Mouse (Mus musculus) embryonic fibroblast, embryonic 13.5 days (primary cell): ENCODE data around the gene 1110008P14Rik.

Experiments
- CTCF ChIP-seq: IDR thresholded peaks from 2 replicates; pipeline ENCODE4 v1.5.1; 2011; ENCODE audit warnings: mild to moderate bottlenecking, control low read depth, low read length, moderate library complexity, borderline replicate concordance; ENCODE audit not compliant: insufficient read depth
- POLR2A ChIP-seq: IDR thresholded peaks from 2 replicates; pipeline ENCODE4 v1.6.1; 2011; ENCODE audit warnings: low read depth, mild to moderate bottlenecking, control low read depth, low read length, moderate library complexity

DNA sequence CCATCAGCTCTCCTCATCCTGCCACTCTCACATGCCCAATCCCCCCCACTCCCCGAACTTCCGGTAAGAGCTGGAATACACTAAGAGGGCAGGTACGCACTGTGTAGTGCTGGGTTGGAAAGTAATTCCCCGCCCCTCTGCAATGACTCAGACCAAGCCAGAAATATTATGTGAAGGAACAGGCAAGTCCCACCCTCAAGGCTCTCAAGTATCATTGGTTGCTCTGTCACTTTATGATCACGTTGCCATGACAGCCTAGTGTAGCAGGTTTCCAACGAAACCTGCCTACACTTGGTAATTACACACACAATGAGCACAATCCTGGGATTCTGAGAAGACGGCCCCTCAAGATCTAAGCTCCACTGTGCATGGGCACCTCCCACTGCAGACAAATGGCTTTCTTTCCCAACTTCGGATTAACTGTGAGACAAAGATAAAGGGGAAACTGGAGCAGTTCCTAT, 46.6 kb upstream of the 1110008P14Rik start:
- TF ChIP-seq CTCF: no peak
- no peak for TF ChIP-seq POLR2A
